Mouse (Mus musculus) forebrain, embryonic 14.5 days (tissue): ENCODE results near the gene Gnaq. TPM values are rescaled to one million over a fixed set of nuclear protein-coding genes. Genes with fewer than 3 reads are reported as not detected.

ENCODE experiments used
- ATAC-seq: fragments of 200-750 bp; cut with Nextera tagmentation; 2 replicates; pipeline ENCODE4 v1.8.0; 2017; ENCODE audit warnings: mild to moderate bottlenecking, moderate library complexity
- DNase-seq: peaks from one replicate; pipeline ENCODE4 v3.0.0-alpha.2; 2015; ENCODE audit warnings: low spot score
- H3K27ac ChIP-seq: fragments of 300-500 bp; sonication (generic); 2 replicates; pipeline ENCODE4 v1.5.1; 2014; ENCODE audit warnings: low read depth, mild to moderate bottlenecking, control low read depth, low read length, moderate library complexity
- H3K27me3 ChIP-seq: fragments of 300-500 bp; sonication (generic); replicated peaks from 2 replicates; pipeline ENCODE4 v1.6.1; 2014; ENCODE audit warnings: low read length, control low read depth, mixed read lengths; ENCODE audit not compliant: control insufficient read depth, insufficient read depth
- H3K36me3 ChIP-seq: fragments of 300-500 bp; sonication (generic); 2 replicates; pipeline ENCODE4 v1.6.1; 2014; ENCODE audit warnings: low read length, control low read depth; ENCODE audit not compliant: control insufficient read depth, insufficient read depth
- H3K4me1 ChIP-seq: fragments of 300-500 bp; sonication (generic); 2 replicates; pipeline ENCODE4 v1.6.1; 2014; ENCODE audit warnings: antibody characterized with exemption, low read length, control low read depth; ENCODE audit not compliant: control insufficient read depth, insufficient read depth
- H3K4me2 ChIP-seq: fragments of 300-500 bp; sonication (generic); 2 replicates; pipeline ENCODE4 v1.6.1; 2014; ENCODE audit warnings: mild to moderate bottlenecking, control low read depth, low read length
- H3K4me3 ChIP-seq: fragments of 300-500 bp; sonication (generic); 2 replicates; pipeline ENCODE4 v1.5.1; 2014; ENCODE audit warnings: low read depth, low read length, control low read depth
- H3K9ac ChIP-seq: fragments of 300-500 bp; sonication (generic); 2 replicates; pipeline ENCODE4 v1.6.1; 2014; ENCODE audit warnings: mild to moderate bottlenecking, low read length, control low read depth, moderate library complexity
- H3K9me3 ChIP-seq: fragments of 300-500 bp; sonication (generic); replicated peaks from 2 replicates; pipeline ENCODE4 v1.6.1; 2016; ENCODE audit warnings: low read length, control low read depth, mixed read lengths; ENCODE audit not compliant: control insufficient read depth
- WGBS: fragments of 180-500 bp; shearing (Covaris S2); extraction: QIAGEN DNeasy Blood & Tissue Kit; methylation state at CpG from one replicate; pipeline ENCODE4 v1.1.7; 2014; 5-methylcytosine and 5-hydroxymethylcytosine counted together
- polyA plus RNA-seq: library from polyadenylated mRNA; unstranded; fragments of >200 nt; fragmentation: Nextera tagmentation; extraction: Ambion mirVana; gene quantifications from 2 replicates; pipeline ENCODE4 v1.2.1, GENCODE M21; 2014

The Gnaq gene
- polyA plus RNA-seq, 1 experiment from 2014 or later, result 47.6 TPM

DNA sequence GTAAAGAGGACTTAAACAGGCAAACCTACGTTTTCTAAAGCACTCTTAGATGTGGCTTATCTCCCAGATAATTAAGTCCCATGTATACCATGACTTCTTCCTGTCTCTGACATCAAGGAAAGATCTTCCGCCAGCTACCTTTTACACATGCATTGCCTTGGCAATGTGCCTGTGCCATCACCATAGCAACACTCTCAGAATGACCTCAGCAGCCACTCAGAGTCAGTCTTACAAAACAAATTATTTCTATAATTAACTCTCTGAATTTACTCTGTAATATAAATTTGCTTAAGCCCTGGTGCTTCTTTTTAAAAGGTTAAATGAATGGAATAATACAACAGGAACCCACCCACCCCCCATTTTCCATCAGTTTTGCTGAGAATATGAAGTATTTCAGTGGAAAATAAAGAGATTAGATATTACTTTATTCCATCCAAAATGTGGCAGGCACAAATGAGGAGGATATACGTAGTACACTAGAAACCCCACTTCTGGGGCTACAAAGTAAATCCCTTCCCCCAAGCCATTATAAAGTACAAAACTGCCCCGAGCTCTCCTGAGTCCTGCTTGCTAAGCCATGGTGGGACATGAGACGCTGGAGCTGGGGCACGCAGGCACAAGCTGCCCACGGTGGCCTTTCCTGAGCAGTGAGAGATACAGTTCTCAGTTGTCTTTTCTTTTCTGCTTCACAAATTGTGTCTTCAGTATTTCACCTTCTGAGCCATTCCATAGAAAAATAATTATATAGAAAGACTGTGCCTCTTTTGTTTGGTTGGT is 195.6 kb downstream of the Gnaq start:
- peak overlapping the region; percentile 69 for H3K27ac ChIP-seq
- ATAC-seq (peak; percentile 85), DNase-seq (peak; percentile 90)
- H3K27me3 ChIP-seq, result no peaks in the 10 kb centered on the region
- peak overlapping the region; percentile 33; the same call in 1 of the 2 replicates for H3K4me2 ChIP-seq
- no peaks in the 10 kb centered on the region for H3K9me3 ChIP-seq
- peaks cover 30% of the 10 kb centered on the region for H3K4me1 ChIP-seq
- no peak overlapping the region for H3K4me3 ChIP-seq
- WGBS, result 10% methylated on average over 7 of the region's 7 CpGs
- H3K36me3 ChIP-seq, result no peaks in the 10 kb centered on the region
- H3K9ac ChIP-seq, result no peak overlapping the region

DNA sequence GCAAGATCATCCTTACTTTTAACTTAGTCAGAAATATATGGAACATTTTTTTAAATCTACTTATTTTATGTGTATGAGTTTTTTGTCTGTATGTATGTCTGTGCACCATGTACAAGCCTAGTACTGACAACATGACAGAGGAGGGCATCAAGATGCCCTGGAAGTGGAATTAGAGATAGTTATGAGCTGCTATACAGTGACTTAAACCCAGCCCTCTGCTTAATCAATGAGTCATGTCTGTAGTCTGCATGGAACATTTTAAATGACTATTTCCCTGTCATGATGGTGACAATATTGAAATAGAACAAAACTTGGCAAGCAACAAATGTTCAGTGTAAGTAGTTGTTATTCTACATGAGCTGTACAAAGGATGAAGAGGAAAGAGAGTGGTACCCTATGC is 196.4 kb downstream of the Gnaq start:
- Histone ChIP-seq H3K36me3 (peaks cover 5% of the 10 kb centered on the region; the same call in 1 of the 2 replicates), H3K27me3 (no peaks in the 10 kb centered on the region), H3K4me2 (no peak overlapping the region), H3K4me3 (no peak overlapping the region), H3K9ac (no peak overlapping the region), H3K27ac (no peak overlapping the region; the same call in 1 of the 2 replicates), H3K9me3 (no peaks in the 10 kb centered on the region), H3K4me1 (peaks cover 30% of the 10 kb centered on the region)
- ATAC-seq, result no peak
- no peak for DNase-seq

DNA sequence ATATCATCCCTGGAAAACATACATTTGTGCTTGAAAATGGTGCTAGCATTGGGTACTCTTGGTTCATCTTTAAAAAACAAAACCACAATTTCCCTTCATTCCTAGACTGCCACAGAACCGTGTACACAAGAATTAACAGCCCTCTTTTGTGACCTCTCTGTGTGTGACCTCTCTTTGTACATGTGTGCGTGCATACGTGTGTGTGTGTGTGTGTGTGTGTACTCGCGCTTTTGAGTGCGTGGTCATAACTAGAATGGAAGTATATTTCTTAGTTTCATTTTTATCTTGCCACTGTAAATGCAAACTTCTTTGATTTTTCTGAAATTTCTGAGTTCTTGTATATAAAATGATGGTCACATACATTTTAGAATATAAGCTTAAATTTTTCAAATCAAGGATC is 197.0 kb downstream of the Gnaq start:
- Histone ChIP-seq H3K9me3 (no peaks in the 10 kb centered on the region), H3K4me3 (no peak overlapping the region), H3K4me2 (no peak overlapping the region), H3K9ac (no peak overlapping the region), H3K4me1 (peaks cover 30% of the 10 kb centered on the region), H3K36me3 (peaks cover 8% of the 10 kb centered on the region; the same call in 1 of the 2 replicates), H3K27ac (no peak overlapping the region), H3K27me3 (no peaks in the 10 kb centered on the region)
- 90% methylated on average over 6 of the region's 6 CpGs for WGBS
- DNase-seq, result no peak
- ATAC-seq, result no peak

DNA sequence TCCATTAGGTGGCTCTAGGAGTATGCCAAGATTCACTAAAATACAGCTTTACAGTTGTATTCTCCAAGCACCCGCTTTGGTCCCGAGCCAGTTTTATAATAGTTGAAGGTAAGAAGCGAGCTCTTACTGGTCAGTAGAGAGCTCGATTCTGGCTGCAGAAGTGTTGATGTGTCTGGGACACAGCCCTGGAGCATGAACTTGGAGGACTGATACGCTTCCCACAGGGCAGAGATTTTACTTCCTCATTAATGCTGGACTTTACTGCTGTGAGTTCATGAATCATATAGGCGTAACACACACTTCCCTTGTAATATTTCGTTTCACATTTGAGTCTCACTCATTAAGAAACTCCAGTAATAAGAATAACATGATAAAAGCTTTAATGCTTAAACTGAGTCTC is 197.5 kb downstream of the Gnaq start:
- DNase-seq (no peak), ATAC-seq (no peak)
- Histone ChIP-seq H3K9ac (no peak overlapping the region), H3K27me3 (no peaks in the 10 kb centered on the region), H3K4me2 (no peak overlapping the region), H3K9me3 (no peaks in the 10 kb centered on the region), H3K4me1 (peaks cover 30% of the 10 kb centered on the region), H3K36me3 (peaks cover 8% of the 10 kb centered on the region; the same call in 1 of the 2 replicates), H3K27ac (no peak overlapping the region), H3K4me3 (no peak overlapping the region)
- WGBS, result 87% methylated on average over 7 of the region's 7 CpGs

GRCm38 (mm10) chr19:16331047-16331446 is 198.4 kb downstream of the Gnaq start:
- peaks cover 27% of the 10 kb centered on the region for H3K4me1 ChIP-seq
- peaks cover 14% of the 10 kb centered on the region for H3K36me3 ChIP-seq
- no peaks in the 10 kb centered on the region for H3K27me3 ChIP-seq
- H3K9me3 ChIP-seq, result no peaks in the 10 kb centered on the region
- H3K9ac ChIP-seq, result no peak overlapping the region
- ATAC-seq, result no peak
- H3K4me2 ChIP-seq, result no peak overlapping the region
- H3K27ac ChIP-seq, result no peak overlapping the region
- WGBS, result 95% methylated on average over 6 of the region's 6 CpGs
- no peak overlapping the region for H3K4me3 ChIP-seq
- DNase-seq, result no peak

- H3K9me3 ChIP-seq, result no peaks in the 10 kb centered on the region
- no peak for ATAC-seq
Measured at GRCm38 (mm10) chr19:16337866-16338530, 205.4 kb downstream of the Gnaq start.

DNA sequence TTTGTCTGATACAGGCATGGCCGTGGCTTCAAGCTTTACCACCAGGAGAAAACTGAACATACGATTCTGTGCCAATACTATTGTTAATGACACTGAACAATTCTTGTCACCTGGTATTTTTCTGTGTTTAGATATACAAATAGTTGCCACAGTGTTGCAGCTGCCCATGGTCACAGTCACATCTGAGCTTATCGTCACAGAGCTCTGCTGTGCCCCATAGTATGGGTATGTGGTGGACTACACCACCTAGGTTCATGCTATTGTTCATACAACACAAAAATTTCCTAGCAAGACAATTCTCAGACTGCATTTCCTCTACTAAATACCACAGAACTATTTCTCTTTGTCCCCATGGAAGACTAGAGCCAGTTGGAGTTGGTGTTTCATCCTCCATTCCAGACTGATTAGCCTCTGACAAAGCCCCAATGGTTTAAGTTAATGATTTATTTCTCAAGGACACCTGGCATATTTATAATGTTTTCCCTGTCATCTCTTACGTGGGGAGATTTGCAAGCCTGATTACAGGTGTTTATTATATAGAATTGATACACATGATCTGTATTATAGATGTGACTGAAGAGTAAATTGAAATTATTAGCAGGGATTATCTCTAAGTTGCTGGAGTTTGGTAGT is 207.4 kb downstream of the Gnaq start:
- no peak overlapping the region for H3K4me3 ChIP-seq
- H3K27me3 ChIP-seq, result no peaks in the 10 kb centered on the region
- H3K4me1 ChIP-seq, result no peaks in the 10 kb centered on the region
- no peak overlapping the region for H3K4me2 ChIP-seq
- H3K9ac ChIP-seq, result no peak overlapping the region
- H3K36me3 ChIP-seq, result peaks cover 13% of the 10 kb centered on the region
- H3K9me3 ChIP-seq, result no peaks in the 10 kb centered on the region
- no peak for ATAC-seq
- H3K27ac ChIP-seq, result no peak overlapping the region
- no peak for DNase-seq
- 90% methylated on average over 4 of the region's 4 CpGs for WGBS

More at GRCm38 (mm10) chr19:16337866-16338530, 205.4 kb downstream of the Gnaq start:
- H3K9ac ChIP-seq, result no peak overlapping the region
- H3K4me3 ChIP-seq, result no peak overlapping the region
- no peak overlapping the region for H3K27ac ChIP-seq
- peaks cover 21% of the 10 kb centered on the region for H3K36me3 ChIP-seq
- no peaks in the 10 kb centered on the region for H3K4me1 ChIP-seq
- no peaks in the 10 kb centered on the region for H3K27me3 ChIP-seq
- 83% methylated on average over 9 of the region's 9 CpGs for WGBS
- DNase-seq, result no peak
- no peak overlapping the region for H3K4me2 ChIP-seq

DNA sequence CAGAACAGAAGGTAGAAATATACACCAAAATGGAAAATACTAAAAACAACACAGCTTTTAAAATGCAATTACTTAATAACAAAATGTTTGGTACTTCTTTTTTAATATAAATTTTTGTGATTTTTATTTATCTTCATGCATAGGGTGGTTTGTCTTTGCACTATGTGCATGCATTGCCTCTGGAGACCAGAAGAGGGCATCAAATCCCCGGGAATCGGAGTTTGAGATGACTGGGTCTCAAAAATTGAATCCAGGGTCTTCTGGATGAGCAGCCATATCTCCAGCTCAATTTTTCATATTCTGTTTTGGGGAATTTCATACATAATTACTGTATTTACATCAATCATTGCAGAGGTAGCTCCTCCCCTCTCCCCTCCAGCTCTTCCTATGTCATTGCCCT is 210.1 kb downstream of the Gnaq start:
- no peaks in the 10 kb centered on the region for H3K27me3 ChIP-seq
- no peak overlapping the region for H3K27ac ChIP-seq
- no peaks in the 10 kb centered on the region for H3K9me3 ChIP-seq
- H3K36me3 ChIP-seq, result peaks cover 8% of the 10 kb centered on the region; the same call in 1 of the 2 replicates
- H3K4me1 ChIP-seq, result no peaks in the 10 kb centered on the region
- no peak for ATAC-seq
- no peak overlapping the region for H3K4me3 ChIP-seq
- peak; percentile 50 for DNase-seq
- 49% methylated on average over 2 of the region's 2 CpGs for WGBS
- no peak overlapping the region for H3K4me2 ChIP-seq
- H3K9ac ChIP-seq, result no peak overlapping the region
